Mouse (Mus musculus) inflammation-experienced regulatory T-cells, adult 16 weeks (primary cell): ENCODE measurements around the gene Anxa6. TPM values are rescaled to one million over a fixed set of nuclear protein-coding genes. Genes with fewer than 3 reads are reported as not detected.

Experiments used
- polyA plus RNA-seq: library from polyadenylated mRNA; unstranded; fragments of 100-300 nt; shearing (Covaris generic); gene quantifications from one replicate; pipeline ENCODE4 v1.2.1, GENCODE M21; 2017

The Anxa6 gene
- polyA plus RNA-seq: 647 TPM

GRCm38 (mm10) chr11:55033040-55033660 lies at the start of gene Anxa6:
Anxa6 (minus strand) TSS chr11:55033445.

GRCm38 (mm10) chr11:55077331-55078231 lies 44.3 kb upstream of the Anxa6 start, which contains the start of gene Ccdc69:
Ccdc69 (minus strand) TSS chr11:55078131.

GRCm38 (mm10) chr11:54962810-54963209 lies 70.4 kb downstream of the Anxa6 start, which contains the start of gene Tnip1:
Tnip1 (minus strand) TSS chr11:54962917.

Other genes starting within 250 kb of the Anxa6 start
- 633 TPM for gene Cdc42se2, start 245.8 kb downstream of the Anxa6 start, polyA plus RNA-seq
- 4.4 TPM for gene Lyrm7, start 172.5 kb downstream of the Anxa6 start, polyA plus RNA-seq
- gene Hint1, start 167.1 kb downstream of the Anxa6 start, polyA plus RNA-seq: 335 TPM
- gene Gpx3, start 131.0 kb downstream of the Anxa6 start, polyA plus RNA-seq: 2.5 TPM
- gene Tnip1, start 70.5 kb downstream of the Anxa6 start, polyA plus RNA-seq: 190 TPM
- 88.0 TPM for gene Ccdc69, start 44.7 kb upstream of the Anxa6 start, polyA plus RNA-seq
- gene Gm2a, start 64.7 kb upstream of the Anxa6 start, polyA plus RNA-seq: 116 TPM
- gene Slc36a3, start 118.3 kb upstream of the Anxa6 start, polyA plus RNA-seq: 0.71 TPM
- gene Slc36a2, start 151.6 kb upstream of the Anxa6 start, polyA plus RNA-seq: not detected
- 3.7 TPM for gene Slc36a1, start 170.9 kb upstream of the Anxa6 start, polyA plus RNA-seq